Mouse (Mus musculus) kidney, adult 2 months (tissue): ENCODE data around the gene Spc25.

Experiments used
- CTCF ChIP-seq: fragments of 200-500 bp; conservative IDR thresholded peaks from 2 replicates; pipeline ENCODE4 v1.5.1; 2011; ENCODE audit warnings: low read depth, mild to moderate bottlenecking, control low read depth, low read length, moderate library complexity, mixed read lengths; ENCODE audit not compliant: insufficient read depth, insufficient read length
- POLR2A ChIP-seq: fragments of 200-500 bp; IDR thresholded peaks from one replicate; pipeline ENCODE4 v1.6.1; 2011; ENCODE audit warnings: low read depth, low read length, control low read depth

DNA sequence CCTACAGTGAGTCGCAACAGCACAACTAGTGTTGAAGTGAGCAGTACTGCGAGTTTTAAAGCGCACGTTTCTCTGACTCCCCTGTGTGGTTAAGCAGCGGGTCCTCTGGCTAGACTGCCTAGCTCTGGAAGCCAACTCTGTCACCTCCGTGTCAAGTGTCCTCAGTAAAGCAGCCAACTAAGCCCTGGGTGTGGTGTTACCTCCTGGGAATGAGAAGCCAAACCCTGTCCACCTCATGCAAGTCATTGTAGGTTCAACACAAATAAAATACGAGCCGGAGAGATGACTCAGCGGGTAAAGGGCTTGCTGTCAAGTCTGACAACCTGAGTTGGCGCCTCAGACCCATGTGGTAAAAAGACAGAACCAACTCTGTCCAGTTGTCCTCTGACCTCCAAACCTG is 56.8 kb downstream of the Spc25 start:
- no peak for TF ChIP-seq POLR2A
- no peak for TF ChIP-seq CTCF
